Mouse (Mus musculus): ENCODE measurements around the gene Gm3415. TPM values are rescaled to one million over a fixed set of nuclear protein-coding genes. Genes with fewer than 3 reads are reported as not detected.

Gm3415 gene
- polyA plus RNA-seq, 1 experiment from 2014 or later: not detected

DNA sequence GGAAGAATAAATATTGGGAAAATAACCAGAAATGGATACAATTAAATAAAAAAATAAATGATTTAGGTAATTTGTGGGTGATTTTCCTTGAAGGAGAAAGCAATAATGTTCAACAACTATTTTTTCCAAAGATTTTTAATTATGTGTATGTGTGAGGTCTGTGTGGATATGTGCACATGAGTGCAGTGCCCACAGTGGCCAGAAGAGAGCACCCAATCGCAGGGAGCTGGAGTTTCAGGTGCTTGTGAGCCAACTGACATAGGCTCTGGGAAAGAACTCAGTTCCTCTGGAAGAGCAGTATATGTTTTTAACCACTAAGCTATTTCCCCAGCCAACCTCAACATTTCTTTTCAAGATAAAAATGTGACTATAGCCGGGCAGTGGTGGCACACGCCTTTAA lies 20.7 kb downstream of the Gm3415 start:
- no peaks in the 10 kb centered on the region for H3K36me3 ChIP-seq (ENCODE audit: control insufficient read depth, insufficient read depth, low read length)
- no peak for ATAC-seq
- H3K4me3 ChIP-seq (ENCODE audit: low read length): no peak overlapping the region
- WGBS: 89% methylated on average over 3 of the region's 3 CpGs
- no peak overlapping the region for H3K4me2 ChIP-seq (ENCODE audit: low read depth, low read length)
- H3K27me3 ChIP-seq (replicated peaks; ENCODE audit: control insufficient read depth, insufficient read depth, low read length): no peaks in the 10 kb centered on the region
- no peak overlapping the region for H3K27ac ChIP-seq (ENCODE audit: low read length)
- H3K9me3 ChIP-seq (ENCODE audit: control insufficient read depth, low read length): no peaks in the 10 kb centered on the region
- H3K4me1 ChIP-seq (ENCODE audit: control insufficient read depth, insufficient read depth, low read length): no peaks in the 10 kb centered on the region
- no peak overlapping the region for H3K9ac ChIP-seq (ENCODE audit: low read depth, low read length)

- 8% methylated on average over 10 of the region's 10 CpGs for WGBS
- Histone ChIP-seq H3K4me2 (ENCODE audit: low read depth, low read length) (peak overlapping the region; percentile 93), H3K27ac (ENCODE audit: low read length) (no peak overlapping the region), H3K9ac (ENCODE audit: low read depth, low read length) (no peak overlapping the region), H3K27me3 (replicated peaks; ENCODE audit: control insufficient read depth, insufficient read depth, low read length) (peaks cover 32% of the 10 kb centered on the region), H3K4me3 (ENCODE audit: low read length) (peak overlapping the region; percentile 50), H3K4me1 (ENCODE audit: control insufficient read depth, insufficient read depth, low read length) (peaks cover 6% of the 10 kb centered on the region; the same call in 1 of the 2 replicates), H3K9me3 (ENCODE audit: control insufficient read depth, low read length) (no peaks in the 10 kb centered on the region), H3K36me3 (ENCODE audit: control insufficient read depth, insufficient read depth, low read length) (no peaks in the 10 kb centered on the region)
- no peak for ATAC-seq
Observed at GRCm38 (mm10) chr5:146584156-146584477, 28.2 kb downstream of the Gm3415 start.

GRCm38 (mm10) chr5:146584478-146585306 lies 28.8 kb downstream of the Gm3415 start, which contains the start of gene Gpr12:
Gpr12 (minus strand) TSS chr5:146585239.
- ATAC-seq: peak; percentile 31; the same call in 1 of the 2 replicates
- H3K4me2 ChIP-seq (ENCODE audit: low read depth, low read length): peak within 1 kb of the TSS; percentile 93
- no peaks in the 10 kb centered on the region for H3K36me3 ChIP-seq (ENCODE audit: control insufficient read depth, insufficient read depth, low read length)
- H3K27ac ChIP-seq (ENCODE audit: low read length): no peak within 1 kb of the TSS
- no peaks in the 10 kb centered on the region for H3K9me3 ChIP-seq (ENCODE audit: control insufficient read depth, low read length)
- under 1% methylated on average over 64 of the region's 64 CpGs for WGBS
- peak within 1 kb of the TSS; percentile 43; the same call in 1 of the 2 replicates for H3K9ac ChIP-seq (ENCODE audit: low read depth, low read length)
- H3K27me3 ChIP-seq (replicated peaks; ENCODE audit: control insufficient read depth, insufficient read depth, low read length): peaks cover 32% of the 10 kb centered on the region
- H3K4me1 ChIP-seq (ENCODE audit: control insufficient read depth, insufficient read depth, low read length): peaks cover 6% of the 10 kb centered on the region; the same call in 1 of the 2 replicates
- peak within 1 kb of the TSS; percentile 50 for H3K4me3 ChIP-seq (ENCODE audit: low read length)

- Histone ChIP-seq H3K4me2 (ENCODE audit: low read depth, low read length) (peak overlapping the region; percentile 93), H3K4me1 (ENCODE audit: control insufficient read depth, insufficient read depth, low read length) (peaks cover 6% of the 10 kb centered on the region; the same call in 1 of the 2 replicates), H3K9ac (ENCODE audit: low read depth, low read length) (no peak overlapping the region), H3K9me3 (ENCODE audit: control insufficient read depth, low read length) (no peaks in the 10 kb centered on the region), H3K27ac (ENCODE audit: low read length) (no peak overlapping the region), H3K4me3 (ENCODE audit: low read length) (peak overlapping the region; percentile 50), H3K36me3 (ENCODE audit: control insufficient read depth, insufficient read depth, low read length) (no peaks in the 10 kb centered on the region), H3K27me3 (replicated peaks; ENCODE audit: control insufficient read depth, insufficient read depth, low read length) (peaks cover 32% of the 10 kb centered on the region)
- WGBS: 4% methylated on average over 10 of the region's 10 CpGs
- 0 out of 2 replicates have a peak, but pooled peaks have one; percentile 18 for ATAC-seq
Observed at GRCm38 (mm10) chr5:146585307-146585651, 29.3 kb downstream of the Gm3415 start.

- H3K9ac ChIP-seq (ENCODE audit: low read depth, low read length): no peak overlapping the region
- H3K27me3 ChIP-seq (replicated peaks; ENCODE audit: control insufficient read depth, insufficient read depth, low read length): peaks cover 32% of the 10 kb centered on the region
- no peak for ATAC-seq
- WGBS: 74% methylated on average over 8 of the region's 8 CpGs
- H3K4me2 ChIP-seq (ENCODE audit: low read depth, low read length): no peak overlapping the region
- no peaks in the 10 kb centered on the region for H3K9me3 ChIP-seq (ENCODE audit: control insufficient read depth, low read length)
- peaks cover 6% of the 10 kb centered on the region; the same call in 1 of the 2 replicates for H3K4me1 ChIP-seq (ENCODE audit: control insufficient read depth, insufficient read depth, low read length)
- H3K27ac ChIP-seq (ENCODE audit: low read length): no peak overlapping the region
- H3K36me3 ChIP-seq (ENCODE audit: control insufficient read depth, insufficient read depth, low read length): no peaks in the 10 kb centered on the region
- H3K4me3 ChIP-seq (ENCODE audit: low read length): no peak overlapping the region
Observed at GRCm38 (mm10) chr5:146586357-146587070, 30.6 kb downstream of the Gm3415 start.

- Histone ChIP-seq H3K4me2 (ENCODE audit: low read depth, low read length) (no peak overlapping the region), H3K4me1 (ENCODE audit: control insufficient read depth, insufficient read depth, low read length) (no peaks in the 10 kb centered on the region), H3K9me3 (ENCODE audit: control insufficient read depth, low read length) (no peaks in the 10 kb centered on the region), H3K27me3 (replicated peaks; ENCODE audit: control insufficient read depth, insufficient read depth, low read length) (peaks cover 4% of the 10 kb centered on the region; the same call in 1 of the 2 replicates), H3K9ac (ENCODE audit: low read depth, low read length) (no peak overlapping the region), H3K36me3 (ENCODE audit: control insufficient read depth, insufficient read depth, low read length) (no peaks in the 10 kb centered on the region), H3K4me3 (ENCODE audit: low read length) (no peak overlapping the region), H3K27ac (ENCODE audit: low read length) (no peak overlapping the region)
- 53% methylated on average over 4 of the region's 4 CpGs for WGBS
- no peak for ATAC-seq
Observed at GRCm38 (mm10) chr5:146590987-146591386, 35.1 kb downstream of the Gm3415 start.

- no peaks in the 10 kb centered on the region for H3K4me1 ChIP-seq (ENCODE audit: control insufficient read depth, insufficient read depth, low read length)
- H3K36me3 ChIP-seq (ENCODE audit: control insufficient read depth, insufficient read depth, low read length): no peaks in the 10 kb centered on the region
- no peak for ATAC-seq
- H3K27ac ChIP-seq (ENCODE audit: low read length): no peak overlapping the region
- WGBS: 81% methylated on average over 4 of the region's 4 CpGs
- H3K27me3 ChIP-seq (replicated peaks; ENCODE audit: control insufficient read depth, insufficient read depth, low read length): no peaks in the 10 kb centered on the region
- no peak overlapping the region for H3K4me3 ChIP-seq (ENCODE audit: low read length)
- no peak overlapping the region for H3K9ac ChIP-seq (ENCODE audit: low read depth, low read length)
- H3K4me2 ChIP-seq (ENCODE audit: low read depth, low read length): no peak overlapping the region
- H3K9me3 ChIP-seq (ENCODE audit: control insufficient read depth, low read length): no peaks in the 10 kb centered on the region
Observed at GRCm38 (mm10) chr5:146591636-146592035, 35.7 kb downstream of the Gm3415 start.

DNA sequence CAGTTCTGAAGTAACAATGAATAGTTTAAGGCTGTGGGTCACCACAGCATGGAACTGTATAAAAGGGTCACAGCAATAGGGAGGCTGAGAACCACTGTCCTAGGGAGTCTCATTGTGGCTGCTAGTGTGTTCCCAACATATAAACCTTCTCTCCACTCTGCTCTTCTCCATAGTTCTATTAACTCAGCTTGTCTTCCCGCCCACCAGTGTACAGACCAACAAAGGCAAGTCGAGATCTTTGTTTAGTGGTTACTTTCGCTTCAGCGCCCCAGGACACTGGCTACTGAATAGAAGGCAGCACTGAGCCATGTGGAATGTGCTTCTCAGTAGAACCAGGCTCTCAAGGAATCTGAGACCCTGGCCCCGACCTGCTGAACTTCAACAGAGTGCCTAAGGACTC lies 36.6 kb downstream of the Gm3415 start:
- Histone ChIP-seq H3K36me3 (ENCODE audit: control insufficient read depth, insufficient read depth, low read length) (no peaks in the 10 kb centered on the region), H3K4me1 (ENCODE audit: control insufficient read depth, insufficient read depth, low read length) (no peaks in the 10 kb centered on the region), H3K9ac (ENCODE audit: low read depth, low read length) (no peak overlapping the region), H3K27me3 (replicated peaks; ENCODE audit: control insufficient read depth, insufficient read depth, low read length) (no peaks in the 10 kb centered on the region), H3K4me3 (ENCODE audit: low read length) (no peak overlapping the region), H3K9me3 (ENCODE audit: control insufficient read depth, low read length) (no peaks in the 10 kb centered on the region), H3K27ac (ENCODE audit: low read length) (no peak overlapping the region), H3K4me2 (ENCODE audit: low read depth, low read length) (no peak overlapping the region)
- WGBS: 69% methylated on average over 5 of the region's 5 CpGs
- ATAC-seq: no peak

GRCm38 (mm10) chr5:146596612-146597502 lies 40.9 kb downstream of the Gm3415 start:
- H3K4me3 ChIP-seq (ENCODE audit: low read length): no peak overlapping the region
- no peak for ATAC-seq
- H3K9me3 ChIP-seq (ENCODE audit: control insufficient read depth, low read length): no peaks in the 10 kb centered on the region
- no peak overlapping the region for H3K9ac ChIP-seq (ENCODE audit: low read depth, low read length)
- H3K36me3 ChIP-seq (ENCODE audit: control insufficient read depth, insufficient read depth, low read length): no peaks in the 10 kb centered on the region
- H3K4me2 ChIP-seq (ENCODE audit: low read depth, low read length): no peak overlapping the region
- no peaks in the 10 kb centered on the region for H3K27me3 ChIP-seq (replicated peaks; ENCODE audit: control insufficient read depth, insufficient read depth, low read length)
- H3K4me1 ChIP-seq (ENCODE audit: control insufficient read depth, insufficient read depth, low read length): no peaks in the 10 kb centered on the region
- WGBS: 56% methylated on average over 18 of the region's 18 CpGs
- H3K27ac ChIP-seq (ENCODE audit: low read length): no peak overlapping the region

All from intestine, embryonic 16.5 days (tissue).